Mouse (Mus musculus): Measurements from ENCODE around the gene Ufsp1. TPM values are rescaled to one million over a fixed set of nuclear protein-coding genes. Genes with fewer than 3 reads are reported as not detected.

The Ufsp1 gene
- total RNA-seq, 2 experiments from 2014 or later, result 10.6 to 11.0 TPM

- DNase-seq (ENCODE audit: low spot score in 2 of 2), result no peak
Measured at GRCm38 (mm10) chr5:137294744-137295093, 290 bp downstream of the Ufsp1 start.

- no peak for DNase-seq (ENCODE audit: low spot score in 2 of 2)
Measured at GRCm38 (mm10) chr5:137295296-137295695, 867 bp downstream of the Ufsp1 start.

GRCm38 (mm10) chr5:137295712-137296111 is 1.3 kb downstream of the Ufsp1 start:
- DNase-seq (ENCODE audit: low spot score in 2 of 2), result no peak

- DNase-seq (ENCODE audit: low spot score in 2 of 2), result no peak
Measured at GRCm38 (mm10) chr5:137297126-137297525, 2.7 kb downstream of the Ufsp1 start.

- no peak for DNase-seq (ENCODE audit: low spot score in 2 of 2)
Measured at GRCm38 (mm10) chr5:137299240-137299639, 4.8 kb downstream of the Ufsp1 start.

- DNase-seq (ENCODE audit: low spot score in 2 of 2), result no peak
Measured at GRCm38 (mm10) chr5:137301253-137301652, 6.8 kb downstream of the Ufsp1 start.

- no peak for DNase-seq (ENCODE audit: low spot score in 2 of 2)
Measured at GRCm38 (mm10) chr5:137303609-137304008, 9.2 kb downstream of the Ufsp1 start.

GRCm38 (mm10) chr5:137304165-137304564 is 9.7 kb downstream of the Ufsp1 start:
- no peak for DNase-seq (ENCODE audit: low spot score in 2 of 2)

GRCm38 (mm10) chr5:137304816-137305215 is 10.4 kb downstream of the Ufsp1 start:
- no peak for DNase-seq (ENCODE audit: low spot score in 2 of 2)

- DNase-seq (ENCODE audit: low spot score in 2 of 2), result no peak
Measured at GRCm38 (mm10) chr5:137305822-137306221, 11.4 kb downstream of the Ufsp1 start.

GRCm38 (mm10) chr5:137306439-137307005 is 12.1 kb downstream of the Ufsp1 start:
- DNase-seq (ENCODE audit: low spot score in 2 of 2), result no peak

GRCm38 (mm10) chr5:137307071-137307912 is 12.9 kb downstream of the Ufsp1 start, which contains the start of gene Srrt:
Gene Srrt, minus strand, starts transcription at chr5:137307674.
- DNase-seq (ENCODE audit: low spot score in 2 of 2), result peak; percentile 68 to 76

GRCm38 (mm10) chr5:137308356-137308755 is 13.9 kb downstream of the Ufsp1 start:
- no peak for DNase-seq (ENCODE audit: low spot score in 2 of 2)

- no peak for DNase-seq (ENCODE audit: low spot score in 2 of 2)
Measured at GRCm38 (mm10) chr5:137313466-137314192, 19.2 kb downstream of the Ufsp1 start.

GRCm38 (mm10) chr5:137314193-137315083 is 20.0 kb downstream of the Ufsp1 start, which contains the start of gene Trip6:
Gene Trip6, minus strand, starts transcription at chr5:137314404.
- DNase-seq (ENCODE audit: low spot score in 2 of 2), result peak; percentile 73 to 82

- no peak for DNase-seq (ENCODE audit: low spot score in 2 of 2)
Measured at GRCm38 (mm10) chr5:137315084-137315903, 20.9 kb downstream of the Ufsp1 start.

- DNase-seq (ENCODE audit: low spot score in 2 of 2), result no peak
Measured at GRCm38 (mm10) chr5:137317361-137317760, 22.9 kb downstream of the Ufsp1 start.

GRCm38 (mm10) chr5:137318570-137318969 is 24.1 kb downstream of the Ufsp1 start:
- no peak for DNase-seq (ENCODE audit: low spot score in 2 of 2)

- DNase-seq (ENCODE audit: low spot score in 2 of 2), result no peak
Measured at GRCm38 (mm10) chr5:137320996-137321395, 26.6 kb downstream of the Ufsp1 start.

- no peak for DNase-seq (ENCODE audit: low spot score in 2 of 2)
Measured at GRCm38 (mm10) chr5:137330910-137331309, 36.5 kb downstream of the Ufsp1 start.
